Mouse (Mus musculus) bone marrow macrophage, adult 2 months (primary cell): ENCODE results near the gene Epm2aip1. TPM values are rescaled to one million over a fixed set of nuclear protein-coding genes. Genes with fewer than 3 reads are reported as not detected.

Experiments used
- H3K27ac ChIP-seq: 2 replicates; pipeline ENCODE4 v1.5.1; 2012; ENCODE audit warnings: low read depth, low read length; ENCODE audit not compliant: insufficient read depth
- H3K4me1 ChIP-seq: 2 replicates; pipeline ENCODE4 v1.6.1; 2012; ENCODE audit warnings: low read length; ENCODE audit not compliant: control insufficient read depth, insufficient read depth
- H3K4me3 ChIP-seq: 2 replicates; pipeline ENCODE4 v1.5.1; 2012; ENCODE audit warnings: mild to moderate bottlenecking, low read length, moderate library complexity; ENCODE audit not compliant: insufficient read depth
- CTCF ChIP-seq: IDR thresholded peaks from 2 replicates; pipeline ENCODE4 v1.5.1; 2012; ENCODE audit warnings: low read depth, mild to moderate bottlenecking, low read length, moderate library complexity
- POLR2A ChIP-seq: IDR thresholded peaks from 2 replicates; pipeline ENCODE4 v1.6.1; 2012; ENCODE audit warnings: mild to moderate bottlenecking, low read depth, low read length, borderline replicate concordance
- polyA plus RNA-seq: library from polyadenylated mRNA; stranded (reverse); fragments of >200 nt; gene quantifications from 2 replicates; pipeline ENCODE4 v1.2.4, GENCODE M21; 2012; ENCODE audit not compliant: missing spikeins, insufficient read depth, insufficient read length

The Epm2aip1 gene
- 10.3 and 12.0 TPM in 2 replicates for polyA plus RNA-seq

DNA sequence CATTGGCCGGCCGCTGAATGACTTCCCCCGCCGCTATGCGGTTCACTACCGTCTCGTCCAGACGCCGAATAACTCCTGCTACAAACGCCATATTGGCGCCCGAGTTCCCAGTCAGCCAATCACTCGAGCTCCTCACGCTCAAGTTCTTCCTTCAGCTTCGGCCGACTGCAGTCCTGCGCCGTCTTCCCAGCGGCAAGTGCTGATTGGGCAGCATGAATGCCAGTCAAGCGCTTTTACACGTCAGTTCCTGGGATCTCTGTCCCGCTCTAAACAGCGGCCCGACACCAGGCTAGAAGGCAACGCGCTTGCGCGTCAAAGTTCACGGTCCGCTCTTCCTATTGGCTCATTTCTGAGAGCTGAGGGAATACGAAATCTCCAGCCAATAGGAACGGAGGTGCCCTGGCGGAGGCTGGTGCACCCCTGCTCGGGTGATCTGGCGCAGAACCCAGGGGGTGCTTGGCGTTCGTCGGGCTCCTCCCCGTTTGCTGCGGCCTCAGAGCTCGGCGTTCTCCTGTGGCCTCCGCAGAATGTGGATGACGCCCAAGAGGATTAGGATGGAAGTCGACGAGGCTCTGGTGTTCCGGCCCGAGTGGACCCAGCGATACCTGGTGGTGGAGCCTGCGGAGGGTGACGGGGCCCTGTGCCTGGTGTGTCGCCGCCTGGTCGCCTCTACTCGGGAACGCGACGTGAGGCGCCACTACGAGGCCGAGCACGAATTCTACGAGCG lies at the start of gene Epm2aip1, which contains the start of gene Mlh1:
Gene Epm2aip1 (plus strand): TSS at position 496 of the 727 bp plus-strand sequence.
Gene Mlh1 (minus strand): TSS at position 358 of the 727 bp plus-strand sequence.
- H3K4me3 ChIP-seq = peak within 1 kb of the TSS; percentile 84
- TF ChIP-seq CTCF (no peak), POLR2A (peak; percentile 89)
- H3K4me1 ChIP-seq = peaks cover 12% of the 10 kb centered on the region
- H3K27ac ChIP-seq = peak within 1 kb of the TSS; percentile 86

DNA sequence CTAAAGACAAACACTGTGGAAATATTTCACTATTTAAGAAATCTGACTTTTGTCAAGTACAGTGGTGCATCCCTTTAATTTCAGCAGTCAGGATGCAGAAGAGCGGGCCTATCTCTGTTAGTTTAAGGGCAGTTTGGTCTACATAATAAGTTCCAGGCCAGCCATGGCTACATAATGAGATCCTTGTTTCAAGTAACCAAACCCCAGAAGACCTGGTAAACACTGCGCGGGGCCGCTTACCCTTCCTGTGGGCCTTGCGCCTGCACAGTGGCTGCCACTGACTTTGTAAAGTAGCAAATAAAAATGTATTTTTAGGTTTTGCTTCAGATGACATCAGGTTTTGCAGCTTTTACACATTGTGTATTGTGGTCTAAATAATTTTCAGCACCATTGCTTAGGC lies 48.3 kb upstream of the Epm2aip1 start:
- TF ChIP-seq CTCF = no peak
- no peak for TF ChIP-seq POLR2A
- Histone ChIP-seq H3K4me1 (peaks cover 15% of the 10 kb centered on the region), H3K4me3 (no peak overlapping the region), H3K27ac (no peak overlapping the region)

DNA sequence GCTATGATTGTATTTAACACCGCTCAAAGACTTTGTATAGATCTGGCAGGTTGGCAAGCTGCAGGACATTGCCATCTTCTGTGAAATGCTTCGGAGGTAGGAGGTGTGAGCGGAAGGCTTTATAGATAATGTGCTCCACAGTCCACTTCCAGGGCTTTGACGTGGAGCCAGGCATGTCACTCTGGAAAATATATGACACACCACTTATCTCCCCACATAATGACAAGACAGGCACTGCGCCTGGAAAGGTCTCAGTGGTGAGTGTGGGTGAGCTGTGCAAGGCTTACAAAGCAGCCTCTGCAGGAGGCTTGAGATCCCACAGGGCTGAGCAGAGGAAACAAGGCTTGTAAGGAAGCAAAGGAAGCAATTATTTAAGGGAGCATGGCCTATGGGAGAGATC lies 43.3 kb upstream of the Epm2aip1 start:
- Histone ChIP-seq H3K4me1 (no peaks in the 10 kb centered on the region), H3K27ac (no peak overlapping the region), H3K4me3 (no peak overlapping the region)
- TF ChIP-seq CTCF (no peak), POLR2A (no peak)

DNA sequence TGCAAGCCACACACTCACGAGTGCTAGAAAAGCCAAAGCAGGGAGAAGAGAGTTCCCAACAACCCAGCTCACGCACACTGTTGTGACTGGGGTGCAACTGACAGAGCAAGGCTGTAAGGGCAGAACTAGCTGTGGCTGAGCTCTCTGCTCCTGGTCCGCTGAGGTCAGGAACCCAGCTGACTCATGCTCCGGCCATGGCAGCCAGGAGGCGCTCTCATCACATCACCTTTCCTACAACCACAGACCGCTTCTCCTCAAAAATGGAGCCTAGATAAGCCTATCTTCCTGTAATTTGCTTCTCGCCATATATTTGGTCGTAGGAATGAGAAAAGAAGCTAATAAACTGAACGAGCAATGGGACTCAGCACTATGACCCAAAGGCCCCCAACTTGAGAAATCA lies 37.0 kb upstream of the Epm2aip1 start:
- TF ChIP-seq POLR2A = no peak
- no peak for TF ChIP-seq CTCF
- Histone ChIP-seq H3K4me3 (no peak overlapping the region), H3K4me1 (no peaks in the 10 kb centered on the region), H3K27ac (no peak overlapping the region)

DNA sequence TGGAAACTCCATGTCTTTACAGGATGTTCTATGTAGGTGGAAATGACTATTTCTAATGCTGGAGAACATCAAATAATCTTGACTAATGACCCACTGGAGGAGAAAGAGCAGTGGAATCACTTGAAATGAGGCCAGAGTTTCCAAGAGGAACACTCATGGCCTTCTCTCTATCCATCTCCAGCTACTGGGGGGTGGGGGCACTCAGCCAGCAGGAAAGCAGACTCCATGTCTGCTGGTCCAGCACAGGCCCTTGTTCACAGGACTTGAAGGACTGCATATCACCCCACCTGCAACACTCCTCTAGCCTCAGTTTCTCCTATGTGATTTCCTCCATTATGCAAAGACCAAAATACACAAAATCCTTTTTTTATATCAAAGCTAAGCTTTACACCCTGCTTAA lies 34.0 kb upstream of the Epm2aip1 start:
- H3K4me3 ChIP-seq = no peak overlapping the region
- no peaks in the 10 kb centered on the region for H3K4me1 ChIP-seq
- H3K27ac ChIP-seq = no peak overlapping the region
- TF ChIP-seq CTCF (no peak), POLR2A (no peak)

DNA sequence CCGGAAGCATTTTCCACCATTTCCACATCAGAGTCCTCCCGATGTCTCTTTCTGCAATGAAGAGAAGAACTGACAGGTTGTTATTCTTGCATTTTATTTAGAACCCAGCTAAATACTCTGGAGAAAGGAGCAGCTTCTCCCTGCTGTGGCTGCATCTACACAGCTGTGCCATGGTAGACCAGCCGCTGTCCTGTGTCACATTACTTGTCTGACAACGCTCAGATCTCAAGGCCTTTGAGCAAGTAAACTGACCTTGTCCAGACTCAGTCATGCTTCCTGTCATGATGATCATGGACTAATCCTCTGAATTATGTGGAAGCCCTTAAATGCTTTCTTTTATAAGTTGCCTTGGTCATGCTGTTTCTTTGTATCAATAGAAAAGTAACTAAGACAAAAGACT lies 31.9 kb upstream of the Epm2aip1 start:
- H3K4me1 ChIP-seq = no peaks in the 10 kb centered on the region
- H3K4me3 ChIP-seq = no peak overlapping the region
- no peak overlapping the region for H3K27ac ChIP-seq
- TF ChIP-seq POLR2A (no peak), CTCF (no peak)

DNA sequence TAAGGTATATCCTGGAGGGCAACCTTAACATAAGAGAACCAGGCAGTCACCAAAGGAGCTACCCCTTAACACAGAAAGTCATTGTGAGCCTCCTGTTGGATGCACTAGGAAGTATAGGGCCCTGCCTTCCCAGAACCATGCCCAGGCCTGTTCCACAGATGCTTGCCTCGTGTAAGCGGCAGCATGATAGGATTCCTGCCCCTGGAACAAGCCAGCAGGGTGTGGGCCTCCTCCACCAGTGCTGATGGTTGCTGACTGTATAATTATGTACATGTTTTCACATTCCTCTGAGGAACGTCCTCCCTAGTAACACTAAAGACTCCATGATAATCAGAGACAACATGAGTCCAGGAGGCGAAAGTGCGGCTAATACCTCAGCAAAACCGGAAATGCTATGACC lies 28.3 kb upstream of the Epm2aip1 start:
- Histone ChIP-seq H3K4me1 (no peaks in the 10 kb centered on the region), H3K4me3 (no peak overlapping the region), H3K27ac (no peak overlapping the region)
- TF ChIP-seq CTCF (no peak), POLR2A (no peak)

DNA sequence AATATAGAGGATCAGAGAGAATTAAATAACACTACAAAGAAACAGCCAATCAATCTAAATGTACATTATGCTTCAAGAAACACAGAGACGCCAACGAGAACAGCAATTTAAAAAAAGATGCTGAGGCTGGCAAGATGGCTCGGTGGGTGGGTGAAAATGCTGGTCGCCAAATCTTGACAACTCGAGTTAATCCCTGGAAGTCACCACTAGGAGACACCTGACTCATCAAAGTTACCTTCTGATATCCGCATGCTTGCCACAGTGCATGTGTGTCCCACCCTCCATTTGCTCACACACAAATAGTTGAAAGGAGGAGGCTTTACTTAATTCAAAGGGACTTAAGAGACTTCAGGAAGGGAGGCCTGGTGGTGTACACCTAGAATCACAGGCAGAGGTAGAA lies 26.2 kb upstream of the Epm2aip1 start:
- H3K27ac ChIP-seq = no peak overlapping the region
- H3K4me1 ChIP-seq = no peaks in the 10 kb centered on the region
- no peak for TF ChIP-seq CTCF
- TF ChIP-seq POLR2A = no peak

DNA sequence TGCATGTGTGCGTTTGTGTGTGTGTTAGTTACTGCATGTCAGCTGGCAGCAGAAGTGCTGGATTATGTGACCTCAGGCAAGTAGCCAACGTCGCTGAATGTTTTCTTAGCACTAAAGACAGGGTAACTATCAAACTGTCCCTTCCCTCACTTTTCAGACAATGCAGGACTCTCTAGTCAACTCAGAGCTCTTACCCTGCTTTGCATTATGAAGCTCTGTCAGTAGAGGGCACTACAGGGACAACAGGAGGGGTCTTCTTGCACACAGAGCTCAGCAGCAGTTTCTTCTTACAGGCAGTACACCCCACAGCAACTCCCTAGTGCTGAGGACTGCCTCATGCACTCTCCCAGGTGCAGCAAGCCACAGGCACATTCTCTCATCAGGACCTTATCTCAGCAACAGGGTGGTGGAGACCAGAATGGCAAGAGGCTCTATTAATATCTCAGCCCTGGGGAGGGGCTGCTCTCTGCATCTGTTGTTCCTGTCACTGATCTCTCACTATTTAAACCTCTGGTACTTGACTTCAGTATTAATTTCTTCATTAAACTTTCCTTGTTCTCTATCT lies 24.0 kb upstream of the Epm2aip1 start:
- TF ChIP-seq CTCF = 0 out of 2 replicates have a peak, but pooled peaks have one; percentile 33
- no peak for TF ChIP-seq POLR2A

More for the DNA sequence above, 26.2 kb upstream of the Epm2aip1 start:
- no peak overlapping the region for H3K4me3 ChIP-seq

More for the DNA sequence above, 24.0 kb upstream of the Epm2aip1 start:
- Histone ChIP-seq H3K27ac (no peak overlapping the region), H3K4me3 (no peak overlapping the region), H3K4me1 (no peaks in the 10 kb centered on the region)
